Mouse (Mus musculus) lung, embryonic 16.5 days (tissue): ENCODE results near the gene Ess2. TPM values are rescaled to one million over a fixed set of nuclear protein-coding genes. Genes with fewer than 3 reads are reported as not detected.

ENCODE experiments used
- ATAC-seq: fragments of 200-750 bp; cut with Nextera tagmentation; 2 replicates; pipeline ENCODE4 v1.8.0; 2017; ENCODE audit warnings: low read depth, mild to moderate bottlenecking, moderate library complexity
- H3K27ac ChIP-seq: fragments of 300-500 bp; sonication (generic); 2 replicates; pipeline ENCODE4 v1.5.1; 2014; ENCODE audit warnings: mild to moderate bottlenecking, control low read depth, low read length
- H3K27me3 ChIP-seq: fragments of 300-500 bp; sonication (generic); 2 replicates; pipeline ENCODE4 v1.6.1; 2014; ENCODE audit warnings: low read depth, low read length, mixed read lengths; ENCODE audit not compliant: control insufficient read depth, insufficient read depth
- H3K36me3 ChIP-seq: fragments of 300-500 bp; sonication (generic); 2 replicates; pipeline ENCODE4 v1.6.1; 2014; ENCODE audit warnings: low read length; ENCODE audit not compliant: control insufficient read depth, insufficient read depth
- H3K4me1 ChIP-seq: fragments of 300-500 bp; sonication (generic); replicated peaks from 2 replicates; pipeline ENCODE4 v1.6.1; 2014; ENCODE audit warnings: low read length, mixed read lengths; ENCODE audit not compliant: control insufficient read depth, insufficient read depth
- H3K4me2 ChIP-seq: fragments of 300-500 bp; sonication (generic); 2 replicates; pipeline ENCODE4 v1.6.1; 2014; ENCODE audit warnings: low read depth, low read length, control low read depth
- H3K4me3 ChIP-seq: fragments of 300-500 bp; sonication (generic); 2 replicates; pipeline ENCODE4 v1.5.1; 2014; ENCODE audit warnings: mild to moderate bottlenecking, low read length, control low read depth
- H3K9ac ChIP-seq: fragments of 300-500 bp; sonication (generic); 2 replicates; pipeline ENCODE4 v1.6.1; 2014; ENCODE audit warnings: low read length, control low read depth
- H3K9me3 ChIP-seq: fragments of 300-500 bp; sonication (generic); 2 replicates; pipeline ENCODE4 v1.6.1; 2016; ENCODE audit warnings: low read length; ENCODE audit not compliant: control insufficient read depth
- WGBS: fragments of 180-500 bp; shearing (Covaris S2); extraction: QIAGEN DNeasy Blood & Tissue Kit; methylation state at CpG from one replicate; pipeline ENCODE4 v1.1.7; 2014; 5-methylcytosine and 5-hydroxymethylcytosine counted together
- polyA plus RNA-seq: library from polyadenylated mRNA; unstranded; fragments of >200 nt; fragmentation: Nextera tagmentation; extraction: Ambion mirVana; gene quantifications from 2 replicates; pipeline ENCODE4 v1.2.1, GENCODE M21; 2015

The Ess2 gene
- polyA plus RNA-seq, 1 experiment from 2014 or later, result 42.0 TPM

DNA sequence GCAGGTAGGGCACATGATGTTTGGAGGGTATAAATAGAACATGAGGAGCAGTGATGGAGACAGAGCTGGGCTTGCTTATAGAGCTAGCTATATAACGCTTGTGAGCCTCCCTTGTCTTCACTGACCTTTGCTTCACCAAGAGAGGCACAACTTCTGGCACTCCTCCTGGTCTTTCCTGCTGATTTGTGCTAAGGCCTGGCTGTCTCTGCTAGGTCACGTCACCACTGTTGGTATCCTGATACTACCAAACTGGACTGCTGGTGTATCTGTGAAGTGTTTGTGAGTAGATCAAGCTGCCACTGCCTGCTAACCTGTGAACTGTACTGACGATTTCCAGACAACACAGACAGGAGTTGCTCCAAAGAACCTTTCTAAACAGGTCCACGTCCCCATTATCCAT lies 36.0 kb downstream of the Ess2 start:
- WGBS, result 72% methylated on average over 4 of the region's 4 CpGs
- no peak overlapping the region for H3K27ac ChIP-seq

DNA sequence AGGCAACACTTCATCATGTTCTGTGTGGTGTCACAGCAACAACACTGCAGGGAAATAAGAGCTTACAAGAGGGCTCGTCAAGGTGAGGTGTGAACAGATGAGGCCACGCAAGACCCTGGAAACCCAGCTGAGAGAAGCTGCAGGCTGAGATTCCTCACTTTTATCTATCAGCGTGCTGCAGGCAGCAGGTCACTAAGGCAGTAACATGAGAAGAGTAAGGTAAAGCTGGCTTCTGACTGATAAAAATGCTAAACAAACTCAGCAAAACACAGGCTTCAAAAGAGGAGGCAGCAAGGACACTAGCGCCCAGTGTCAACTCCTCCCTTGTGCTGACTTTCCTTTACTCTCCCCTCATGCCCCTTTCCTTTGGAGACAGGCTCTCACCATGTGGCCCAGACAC lies 38.2 kb downstream of the Ess2 start:
- H3K9ac ChIP-seq, result no peak overlapping the region
- WGBS, result 37% methylated on average over 4 of the region's 4 CpGs
- no peak overlapping the region for H3K4me2 ChIP-seq
- no peaks in the 10 kb centered on the region for H3K9me3 ChIP-seq
- H3K4me1 ChIP-seq, result no peaks in the 10 kb centered on the region; the same call in 1 of the 2 replicates
- H3K27me3 ChIP-seq, result no peaks in the 10 kb centered on the region
- peaks cover 6% of the 10 kb centered on the region; the same call in 1 of the 2 replicates for H3K36me3 ChIP-seq
- H3K4me3 ChIP-seq, result no peak overlapping the region
- no peak for ATAC-seq
- no peak overlapping the region for H3K27ac ChIP-seq

More for the DNA sequence above, 36.0 kb downstream of the Ess2 start:
- Histone ChIP-seq H3K4me2 (no peak overlapping the region), H3K4me3 (no peak overlapping the region), H3K36me3 (peaks cover 6% of the 10 kb centered on the region; the same call in 1 of the 2 replicates), H3K9ac (no peak overlapping the region), H3K27me3 (no peaks in the 10 kb centered on the region), H3K9me3 (no peaks in the 10 kb centered on the region), H3K4me1 (no peaks in the 10 kb centered on the region; the same call in 1 of the 2 replicates)
- ATAC-seq, result no peak

GRCm38 (mm10) chr16:17871248-17871647 lies 39.9 kb downstream of the Ess2 start:
- ATAC-seq, result no peak
- Histone ChIP-seq H3K4me1 (no peaks in the 10 kb centered on the region; the same call in 1 of the 2 replicates), H3K36me3 (peaks cover 6% of the 10 kb centered on the region; the same call in 1 of the 2 replicates), H3K27me3 (no peaks in the 10 kb centered on the region), H3K4me3 (no peak overlapping the region), H3K9me3 (no peaks in the 10 kb centered on the region), H3K27ac (no peak overlapping the region), H3K4me2 (no peak overlapping the region), H3K9ac (no peak overlapping the region)
- WGBS, result 64% methylated on average over 5 of the region's 5 CpGs

- Histone ChIP-seq H3K9ac (no peak overlapping the region), H3K27ac (no peak overlapping the region), H3K4me1 (no peaks in the 10 kb centered on the region), H3K36me3 (peaks cover 5% of the 10 kb centered on the region; the same call in 1 of the 2 replicates), H3K4me3 (no peak overlapping the region), H3K4me2 (no peak overlapping the region), H3K9me3 (no peaks in the 10 kb centered on the region), H3K27me3 (no peaks in the 10 kb centered on the region)
- no peak for ATAC-seq
- 65% methylated on average over 6 of the region's 6 CpGs for WGBS
Measured at GRCm38 (mm10) chr16:17865770-17866169, 45.4 kb downstream of the Ess2 start.

GRCm38 (mm10) chr16:17865293-17865692 lies 45.9 kb downstream of the Ess2 start:
- Histone ChIP-seq H3K27ac (no peak overlapping the region), H3K4me1 (no peaks in the 10 kb centered on the region), H3K36me3 (peaks cover 6% of the 10 kb centered on the region; the same call in 1 of the 2 replicates), H3K9ac (no peak overlapping the region), H3K4me3 (no peak overlapping the region), H3K4me2 (no peak overlapping the region), H3K27me3 (no peaks in the 10 kb centered on the region), H3K9me3 (no peaks in the 10 kb centered on the region)
- no peak for ATAC-seq
- 58% methylated on average over 2 of the region's 2 CpGs for WGBS

DNA sequence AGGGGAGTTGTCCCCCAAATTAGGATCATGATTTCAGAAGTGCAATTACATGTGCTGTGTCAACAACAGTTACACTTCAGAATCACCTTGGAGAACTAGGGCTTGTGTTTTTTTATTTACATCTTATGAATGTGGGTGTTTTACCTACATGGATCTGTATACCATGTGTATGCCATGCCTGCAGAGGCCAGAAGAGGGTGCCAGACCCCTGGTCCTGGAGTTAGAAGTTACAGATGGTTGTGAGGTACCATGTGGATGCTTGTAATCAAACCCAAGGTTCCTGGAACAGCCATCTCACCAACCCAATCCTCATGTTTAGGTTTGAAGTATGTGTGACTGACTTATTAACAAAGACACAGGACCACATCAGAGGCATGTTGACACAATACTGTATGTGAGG lies 52.6 kb downstream of the Ess2 start:
- Histone ChIP-seq H3K9me3 (no peaks in the 10 kb centered on the region), H3K4me2 (no peak overlapping the region), H3K4me1 (no peaks in the 10 kb centered on the region), H3K9ac (no peak overlapping the region), H3K36me3 (peaks cover 44% of the 10 kb centered on the region), H3K27me3 (no peaks in the 10 kb centered on the region), H3K4me3 (no peak overlapping the region), H3K27ac (no peak overlapping the region)
- no peak for ATAC-seq

DNA sequence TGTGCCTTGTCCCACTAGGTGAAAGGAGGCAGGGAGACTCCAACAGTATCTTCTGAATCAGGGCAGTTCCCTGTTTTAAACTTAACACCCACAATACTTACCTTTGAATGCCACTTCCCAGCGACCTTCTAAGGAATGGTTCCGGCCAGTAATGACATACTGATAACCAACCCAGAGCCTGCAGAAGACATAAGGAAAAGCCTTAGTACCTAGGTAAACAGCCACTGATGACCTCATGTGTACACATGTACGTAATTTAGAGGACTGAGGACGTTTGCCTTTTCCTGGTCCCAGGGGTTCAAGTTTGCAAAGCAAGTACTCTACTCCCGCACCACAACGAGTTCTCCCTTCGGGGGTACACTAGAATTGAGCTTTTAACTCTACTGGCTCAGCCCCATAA lies 54.0 kb downstream of the Ess2 start:
- no peaks in the 10 kb centered on the region for H3K9me3 ChIP-seq
- WGBS, result 74% methylated on average over 7 of the region's 7 CpGs
- no peak overlapping the region for H3K9ac ChIP-seq
- peaks cover 49% of the 10 kb centered on the region for H3K36me3 ChIP-seq
- no peaks in the 10 kb centered on the region for H3K27me3 ChIP-seq
- no peaks in the 10 kb centered on the region for H3K4me1 ChIP-seq
- H3K4me2 ChIP-seq, result no peak overlapping the region
- H3K4me3 ChIP-seq, result no peak overlapping the region
- no peak overlapping the region for H3K27ac ChIP-seq
- no peak for ATAC-seq

- ATAC-seq, result no peak
Measured at GRCm38 (mm10) chr16:17853263-17853662, 57.9 kb downstream of the Ess2 start.

GRCm38 (mm10) chr16:17851860-17852259 lies 59.3 kb downstream of the Ess2 start:
- 93% methylated on average over 1 of the region's 1 CpGs for WGBS
- no peak for ATAC-seq
- H3K9me3 ChIP-seq, result no peaks in the 10 kb centered on the region
- H3K36me3 ChIP-seq, result peaks cover 40% of the 10 kb centered on the region
- H3K4me2 ChIP-seq, result no peak overlapping the region
- no peaks in the 10 kb centered on the region for H3K4me1 ChIP-seq
- no peak overlapping the region for H3K27ac ChIP-seq
- H3K4me3 ChIP-seq, result no peak overlapping the region
- H3K27me3 ChIP-seq, result no peaks in the 10 kb centered on the region
- H3K9ac ChIP-seq, result no peak overlapping the region

More at GRCm38 (mm10) chr16:17853263-17853662, 57.9 kb downstream of the Ess2 start:
- Histone ChIP-seq H3K4me2 (no peak overlapping the region), H3K4me3 (no peak overlapping the region), H3K4me1 (no peaks in the 10 kb centered on the region), H3K27ac (no peak overlapping the region), H3K9ac (no peak overlapping the region), H3K36me3 (peaks cover 49% of the 10 kb centered on the region), H3K27me3 (no peaks in the 10 kb centered on the region), H3K9me3 (no peaks in the 10 kb centered on the region)
- 79% methylated on average over 2 of the region's 2 CpGs for WGBS

DNA sequence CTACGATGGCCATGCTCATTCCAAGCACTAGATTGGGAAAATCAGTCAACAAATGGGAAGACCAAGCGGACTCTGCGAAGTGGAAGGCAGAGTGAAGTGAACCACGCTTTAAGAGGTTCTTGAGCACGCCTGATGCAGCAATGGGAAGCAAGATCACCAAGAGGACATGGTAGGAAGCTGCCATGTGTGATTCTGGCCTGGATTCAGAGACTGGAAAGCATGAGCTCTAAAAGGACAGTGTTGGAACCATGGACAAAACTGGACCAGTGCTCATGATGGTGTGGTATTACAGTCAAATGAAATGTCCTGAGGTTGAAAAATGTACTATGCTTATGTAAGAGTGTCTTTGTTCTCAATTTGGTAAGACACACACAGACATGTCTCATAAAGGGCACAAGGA lies 59.8 kb downstream of the Ess2 start:
- H3K9me3 ChIP-seq, result no peaks in the 10 kb centered on the region
- no peaks in the 10 kb centered on the region for H3K27me3 ChIP-seq
- no peak overlapping the region for H3K4me2 ChIP-seq
- no peak overlapping the region for H3K4me3 ChIP-seq
- ATAC-seq, result no peak
- peaks cover 35% of the 10 kb centered on the region for H3K36me3 ChIP-seq
- H3K9ac ChIP-seq, result no peak overlapping the region
- H3K27ac ChIP-seq, result no peak overlapping the region
- no peaks in the 10 kb centered on the region for H3K4me1 ChIP-seq
- WGBS, result 97% methylated on average over 5 of the region's 5 CpGs
